Mouse (Mus musculus) NIH3T3 (cell line): ENCODE data around the gene Sec14l2.

Source experiments
- DNase-seq: peaks from one replicate; pipeline ENCODE4 v3.0.0-alpha.2; 2012; ENCODE audit warnings: low read depth

Sec14l2 gene

GRCm38 (mm10) chr11:4122742-4123579 is at the start of gene Sec14l2:
Sec14l2 (minus strand) TSS chr11:4123415.
- no peak for DNase-seq

- DNase-seq, result no peak
Observed at GRCm38 (mm10) chr11:4166467-4167090, 43.4 kb upstream of the Sec14l2 start.

GRCm38 (mm10) chr11:4164701-4165100 is 41.5 kb upstream of the Sec14l2 start:
- DNase-seq, result peak; percentile 90

GRCm38 (mm10) chr11:4160758-4161480 is 37.7 kb upstream of the Sec14l2 start:
- peak; percentile 39 for DNase-seq

- peak; percentile 97 for DNase-seq
Observed at GRCm38 (mm10) chr11:4159808-4160708, 36.8 kb upstream of the Sec14l2 start, which contains the start of the genes Ccdc157 and Sf3a1. Ccdc157 (minus strand) TSS chr11:4160293. Sf3a1 (plus strand) TSS chr11:4160350.

GRCm38 (mm10) chr11:4158676-4159075 is 35.5 kb upstream of the Sec14l2 start:
- no peak for DNase-seq

- no peak for DNase-seq
Observed at GRCm38 (mm10) chr11:4155641-4156040, 32.4 kb upstream of the Sec14l2 start.

- DNase-seq, result no peak
Observed at GRCm38 (mm10) chr11:4153694-4154093, 30.5 kb upstream of the Sec14l2 start.

- no peak for DNase-seq
Observed at GRCm38 (mm10) chr11:4149886-4150285, 26.7 kb upstream of the Sec14l2 start.

GRCm38 (mm10) chr11:4148536-4149156 is 25.4 kb upstream of the Sec14l2 start:
- DNase-seq, result no peak

- no peak for DNase-seq
Observed at GRCm38 (mm10) chr11:4148120-4148519, 24.9 kb upstream of the Sec14l2 start.

GRCm38 (mm10) chr11:4147098-4147497 is 23.9 kb upstream of the Sec14l2 start:
- no peak for DNase-seq

- no peak for DNase-seq
Observed at GRCm38 (mm10) chr11:4146381-4146780, 23.2 kb upstream of the Sec14l2 start.

GRCm38 (mm10) chr11:4143281-4144062 is 20.3 kb upstream of the Sec14l2 start:
- DNase-seq, result no peak

GRCm38 (mm10) chr11:4142352-4142751 is 19.1 kb upstream of the Sec14l2 start:
- peak; percentile 30 for DNase-seq

GRCm38 (mm10) chr11:4141505-4141904 is 18.3 kb upstream of the Sec14l2 start:
- DNase-seq, result no peak

- DNase-seq, result no peak
Observed at GRCm38 (mm10) chr11:4138964-4139363, 15.7 kb upstream of the Sec14l2 start.

GRCm38 (mm10) chr11:4134986-4135935 is 12.0 kb upstream of the Sec14l2 start, which contains the start of gene Rnf215:
Rnf215 (plus strand) TSS chr11:4135202.
- DNase-seq, result peak; percentile 97

GRCm38 (mm10) chr11:4134400-4134799 is 11.2 kb upstream of the Sec14l2 start:
- no peak for DNase-seq
